Mouse (Mus musculus): ENCODE measurements around the gene Rnft1.
"Not testable (repeated sequence)": the region's sequence is repeated elsewhere in the genome, so short reads cannot be mapped to it uniquely, and the experiment has no call there.

Rnft1 gene

GRCm38 (mm10) chr11:86484101-86484868, at the start of gene Rnft1:
Gene Rnft1, plus strand, starts transcription at chr11:86484657.
- peak; percentile 98 for DNase-seq (ENCODE audit: low read depth, low spot score)

- DNase-seq (ENCODE audit: low read depth, low spot score) = no peak
These were observed 47.6 kb upstream of the Rnft1 start for GRCm38 (mm10) chr11:86436843-86437242.

GRCm38 (mm10) chr11:86438261-86438660, 46.2 kb upstream of the Rnft1 start:
- DNase-seq (ENCODE audit: low read depth, low spot score) = no peak

GRCm38 (mm10) chr11:86440791-86441190, 43.7 kb upstream of the Rnft1 start:
- no peak for DNase-seq (ENCODE audit: low read depth, low spot score)

- DNase-seq (ENCODE audit: low read depth, low spot score) = no peak
These were observed 30.5 kb upstream of the Rnft1 start for GRCm38 (mm10) chr11:86453991-86454390.

GRCm38 (mm10) chr11:86457545-86457944, 26.9 kb upstream of the Rnft1 start:
- DNase-seq (ENCODE audit: low read depth, low spot score) = no peak

- no peak for DNase-seq (ENCODE audit: low read depth, low spot score)
These were observed 25.6 kb upstream of the Rnft1 start for GRCm38 (mm10) chr11:86458866-86459265.

- no peak for DNase-seq (ENCODE audit: low read depth, low spot score)
These were observed 21.9 kb upstream of the Rnft1 start for GRCm38 (mm10) chr11:86462579-86462978.

GRCm38 (mm10) chr11:86464275-86464674, 20.2 kb upstream of the Rnft1 start:
- DNase-seq (ENCODE audit: low read depth, low spot score) = not testable (repeated sequence)

GRCm38 (mm10) chr11:86468345-86468744, 16.1 kb upstream of the Rnft1 start:
- no peak for DNase-seq (ENCODE audit: low read depth, low spot score)

- no peak for DNase-seq (ENCODE audit: low read depth, low spot score)
These were observed 15.5 kb upstream of the Rnft1 start for GRCm38 (mm10) chr11:86468971-86469370.

- no peak for DNase-seq (ENCODE audit: low read depth, low spot score)
These were observed 12.7 kb upstream of the Rnft1 start for GRCm38 (mm10) chr11:86471785-86472184.

GRCm38 (mm10) chr11:86472771-86473171, 11.7 kb upstream of the Rnft1 start:
- no peak for DNase-seq (ENCODE audit: low read depth, low spot score)

- no peak for DNase-seq (ENCODE audit: low read depth, low spot score)
These were observed 10.9 kb upstream of the Rnft1 start for GRCm38 (mm10) chr11:86473576-86473975.

- DNase-seq (ENCODE audit: low read depth, low spot score) = no peak
These were observed 553 bp downstream of the Rnft1 start for GRCm38 (mm10) chr11:86484910-86485510.

- DNase-seq (ENCODE audit: low read depth, low spot score) = no peak
These were observed 6.3 kb downstream of the Rnft1 start for GRCm38 (mm10) chr11:86490782-86491181.

GRCm38 (mm10) chr11:86497356-86497755, 12.9 kb downstream of the Rnft1 start:
- no peak for DNase-seq (ENCODE audit: low read depth, low spot score)

- no peak for DNase-seq (ENCODE audit: low read depth, low spot score)
These were observed 13.5 kb downstream of the Rnft1 start for GRCm38 (mm10) chr11:86497908-86498307.

- no peak for DNase-seq (ENCODE audit: low read depth, low spot score)
These were observed 16.3 kb downstream of the Rnft1 start for GRCm38 (mm10) chr11:86500795-86501194.

GRCm38 (mm10) chr11:86503121-86503520, 18.7 kb downstream of the Rnft1 start:
- no peak for DNase-seq (ENCODE audit: low read depth, low spot score)

- DNase-seq (ENCODE audit: low read depth, low spot score) = no peak
These were observed 22.9 kb downstream of the Rnft1 start for GRCm38 (mm10) chr11:86507334-86507733.

GRCm38 (mm10) chr11:86507991-86508390, 23.5 kb downstream of the Rnft1 start:
- no peak for DNase-seq (ENCODE audit: low read depth, low spot score)

- no peak for DNase-seq (ENCODE audit: low read depth, low spot score)
These were observed 32.2 kb downstream of the Rnft1 start for GRCm38 (mm10) chr11:86516620-86517019.

All from retina, adult 2 months (tissue).